10 mouse cellular contexts compared by ENCODE assay signal in the genomic region with DNA sequence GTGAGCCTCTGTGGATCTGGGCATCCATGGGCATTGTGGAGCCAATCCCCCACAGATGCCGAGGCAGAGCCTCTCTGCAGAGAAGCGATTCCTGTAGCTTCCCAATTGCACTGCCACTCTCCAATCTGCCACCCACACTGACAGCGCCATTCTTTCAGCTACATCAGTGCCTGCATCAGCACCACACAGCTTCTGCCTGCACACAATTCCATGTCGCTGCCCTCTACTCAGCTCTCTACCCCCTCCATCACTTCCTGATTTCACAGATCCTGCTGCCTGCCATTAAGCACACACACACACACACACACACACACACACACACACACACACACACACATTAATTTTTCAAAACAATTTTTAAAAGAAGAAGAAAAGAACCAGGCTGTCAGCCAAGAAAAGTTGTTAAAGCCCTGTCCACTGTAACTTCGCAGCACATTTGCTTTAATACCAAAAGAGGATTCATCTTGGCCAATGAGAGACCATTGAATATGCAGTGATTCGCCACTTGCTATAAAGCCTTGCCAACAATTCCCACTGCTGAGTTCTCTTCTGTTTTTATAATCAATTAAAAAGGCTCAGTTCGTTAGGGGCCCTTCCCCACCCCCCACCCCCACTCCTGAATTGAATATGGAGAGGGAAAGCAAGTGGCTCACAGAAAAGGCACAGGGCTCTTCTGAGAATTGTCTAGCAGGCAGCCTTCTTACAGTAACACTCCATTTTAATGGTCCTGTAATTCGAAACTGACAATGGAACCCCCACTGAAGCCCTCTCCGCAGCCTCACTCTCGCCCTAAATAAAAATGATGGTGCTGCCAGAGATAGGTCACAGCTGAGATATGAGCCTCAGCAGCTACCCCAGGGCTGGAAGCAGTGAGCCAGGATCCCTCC.
DNase-seq lines count a peak whose midpoint lies in the region; ATAC-seq and TF ChIP-seq lines count a peak whose summit lies in the region.
"Had no signal": no experiment of that assay in that cellular context is flagged by ENCODE, and none has a peak within 500 bp of the region (broad histone marks: within the 10 kb centered on the region; RNA-seq: fewer than 3 reads in every experiment).

No protein-coding gene starts in this region.

- H3K36me3 ChIP-seq in kidney, embryonic 14.5 days (ENCODE audit: control insufficient read depth, insufficient read depth, low read length) = no peaks in the 10 kb centered on the region
- no peaks in the 10 kb centered on the region for H3K36me3 ChIP-seq in embryonic facial prominence, embryonic 15.5 days
- H3K36me3 ChIP-seq in hindbrain, embryonic 13.5 days = no peaks in the 10 kb centered on the region
- H3K36me3 ChIP-seq in midbrain, embryonic 14.5 days (ENCODE audit: control insufficient read depth, insufficient read depth, low read length) = no peaks in the 10 kb centered on the region
- no peaks in the 10 kb centered on the region for H3K36me3 ChIP-seq in lung, postnatal 0 days (ENCODE audit: insufficient read depth, low read length)
- H3K36me3 ChIP-seq: liver, embryonic 15.5 days had no signal

- DNase-seq in kidney, adult 8-10 months = no peak
- peak; percentile 52 for DNase-seq in midbrain, embryonic 14.5 days
- no peak for DNase-seq in thymus, postnatal 14 days
- no peak for DNase-seq in lung, postnatal 0 days (ENCODE audit: low spot score)
- no peak for DNase-seq in gastrocnemius, postnatal 4 days (ENCODE audit: low spot score in 2 of 2)
- DNase-seq: heart, adult 2 months had no signal

- no peak overlapping the region for H3K4me3 ChIP-seq in kidney, embryonic 14.5 days (ENCODE audit: low read length)
- H3K4me3 ChIP-seq in embryonic facial prominence, embryonic 15.5 days (replicated peaks) = no peak overlapping the region
- H3K4me3 ChIP-seq in hindbrain, embryonic 13.5 days = no peak overlapping the region
- H3K4me3 ChIP-seq in midbrain, embryonic 14.5 days (replicated peaks; ENCODE audit: low read depth, low read length) = no peak overlapping the region
- H3K4me3 ChIP-seq in lung, postnatal 0 days (ENCODE audit: low read depth, low read length) = no peak overlapping the region
- H3K4me3 ChIP-seq: heart, adult 2 months; liver, embryonic 15.5 days had no signal

- no peak overlapping the region; the same call in 1 of the 2 replicates for H3K27ac ChIP-seq in kidney, embryonic 14.5 days (ENCODE audit: low read depth, low read length)
- H3K27ac ChIP-seq in embryonic facial prominence, embryonic 15.5 days (replicated peaks) = no peak overlapping the region
- peak overlapping the region; percentile 58 for H3K27ac ChIP-seq in hindbrain, embryonic 13.5 days
- H3K27ac ChIP-seq in midbrain, embryonic 14.5 days (replicated peaks; ENCODE audit: low read depth, low read length) = peak overlapping the region; percentile 46; the same call in 1 of the 2 replicates
- H3K27ac ChIP-seq in lung, postnatal 0 days (ENCODE audit: low read length) = no peak overlapping the region
- H3K27ac ChIP-seq: heart, adult 2 months; liver, embryonic 15.5 days had no signal

- H3K9ac ChIP-seq in kidney, embryonic 14.5 days (ENCODE audit: low read depth, low read length) = no peak overlapping the region
- H3K9ac ChIP-seq in embryonic facial prominence, embryonic 15.5 days = no peak overlapping the region
- H3K9ac ChIP-seq in hindbrain, embryonic 13.5 days = peak overlapping the region; percentile 58
- H3K9ac ChIP-seq in midbrain, embryonic 14.5 days (replicated peaks; ENCODE audit: low read length) = no peak overlapping the region
- H3K9ac ChIP-seq in lung, postnatal 0 days (replicated peaks; ENCODE audit: low read depth) = no peak overlapping the region
- H3K9ac ChIP-seq: liver, embryonic 15.5 days had no signal

- H3K4me2 ChIP-seq in kidney, embryonic 14.5 days (replicated peaks; ENCODE audit: low read depth, low read length) = 0 out of 2 replicates have a peak overlapping the region, but pooled peaks have one; percentile 0
- H3K4me2 ChIP-seq in embryonic facial prominence, embryonic 15.5 days (replicated peaks) = peak overlapping the region; percentile 12; the same call in 1 of the 2 replicates
- peak overlapping the region; percentile 28 for H3K4me2 ChIP-seq in hindbrain, embryonic 13.5 days
- peak overlapping the region; percentile 15; the same call in 1 of the 2 replicates for H3K4me2 ChIP-seq in midbrain, embryonic 14.5 days (ENCODE audit: low read length)
- H3K4me2 ChIP-seq in lung, postnatal 0 days (replicated peaks; ENCODE audit: low read depth, low read length) = no peak overlapping the region
- H3K4me2 ChIP-seq: liver, embryonic 15.5 days had no signal

- H3K4me1 ChIP-seq in kidney, embryonic 14.5 days (ENCODE audit: control insufficient read depth, insufficient read depth, low read length) = peaks cover 3% of the 10 kb centered on the region; the same call in 1 of the 2 replicates
- 0 out of 2 replicates have a peak, but pooled peaks cover 5% of the 10 kb centered on the region for H3K4me1 ChIP-seq in embryonic facial prominence, embryonic 15.5 days
- peaks cover 17% of the 10 kb centered on the region for H3K4me1 ChIP-seq in hindbrain, embryonic 13.5 days (replicated peaks)
- peaks cover 8% of the 10 kb centered on the region for H3K4me1 ChIP-seq in midbrain, embryonic 14.5 days (ENCODE audit: control insufficient read depth, insufficient read depth, low read length)
- no peaks in the 10 kb centered on the region for H3K4me1 ChIP-seq in lung, postnatal 0 days (ENCODE audit: insufficient read depth, low read depth, low read length)
- H3K4me1 ChIP-seq: liver, embryonic 15.5 days had no signal

- ATAC-seq in kidney, embryonic 14.5 days (ENCODE audit: low FRiP score, low TSS enrichment) = peak; percentile 85
- ATAC-seq in embryonic facial prominence, embryonic 15.5 days (ENCODE audit: insufficient number of reproducible peaks, low FRiP score, low TSS enrichment, low read depth) = no peak
- ATAC-seq in hindbrain, embryonic 13.5 days (ENCODE audit: low FRiP score) = peak; percentile 59; the same call in 1 of the 2 replicates
- no peak for ATAC-seq in midbrain, embryonic 14.5 days (ENCODE audit: low FRiP score, low TSS enrichment)
- no peak for ATAC-seq in lung, postnatal 0 days

- no peak for TF ChIP-seq CTCF in lung, postnatal 0 days (IDR thresholded peaks at IDR 0.05)

- no peaks in the 10 kb centered on the region for H3K9me3 ChIP-seq in kidney, embryonic 14.5 days (ENCODE audit: control insufficient read depth, low read length)
- H3K9me3 ChIP-seq in embryonic facial prominence, embryonic 15.5 days (replicated peaks) = no peaks in the 10 kb centered on the region
- H3K9me3 ChIP-seq in hindbrain, embryonic 13.5 days = no peaks in the 10 kb centered on the region
- no peaks in the 10 kb centered on the region for H3K9me3 ChIP-seq in midbrain, embryonic 14.5 days (ENCODE audit: control insufficient read depth, low read length)
- no peaks in the 10 kb centered on the region for H3K9me3 ChIP-seq in lung, postnatal 0 days (ENCODE audit: low read length)
- H3K9me3 ChIP-seq: liver, embryonic 15.5 days had no signal

- WGBS in kidney, embryonic 14.5 days = 21% methylated on average over 10 of the region's 10 CpGs
- WGBS in embryonic facial prominence, embryonic 15.5 days = 31% methylated on average over 10 of the region's 10 CpGs
- WGBS in hindbrain, embryonic 13.5 days = 21% methylated on average over 10 of the region's 10 CpGs
- 25% methylated on average over 10 of the region's 10 CpGs for WGBS in midbrain, embryonic 14.5 days
- WGBS in lung, postnatal 0 days = 26% methylated on average over 10 of the region's 10 CpGs

- TF ChIP-seq EP300 in lung, postnatal 0 days (IDR thresholded peaks at IDR 0.05) = no peak

- no peaks in the 10 kb centered on the region for H3K27me3 ChIP-seq in kidney, embryonic 14.5 days (ENCODE audit: control insufficient read depth, insufficient read depth, low read length)
- H3K27me3 ChIP-seq in embryonic facial prominence, embryonic 15.5 days = no peaks in the 10 kb centered on the region
- H3K27me3 ChIP-seq in hindbrain, embryonic 13.5 days = no peaks in the 10 kb centered on the region
- no peaks in the 10 kb centered on the region for H3K27me3 ChIP-seq in midbrain, embryonic 14.5 days (ENCODE audit: control insufficient read depth, insufficient read depth, low read length)
- H3K27me3 ChIP-seq in lung, postnatal 0 days (replicated peaks; ENCODE audit: insufficient read depth, low read length) = no peaks in the 10 kb centered on the region
- H3K27me3 ChIP-seq: liver, embryonic 15.5 days had no signal

Comparison
In these comparisons a context has a peak if more than half of its experiments do, and no peak if none do; other contexts are left out.
1. ATAC-seq: peak in kidney, embryonic 14.5 days (single experiment) and hindbrain, embryonic 13.5 days (single experiment); none in embryonic facial prominence, embryonic 15.5 days (single experiment), midbrain, embryonic 14.5 days (single experiment) and lung, postnatal 0 days (single experiment).
2. H3K27ac ChIP-seq: peak in hindbrain, embryonic 13.5 days (single experiment) and midbrain, embryonic 14.5 days (single experiment); none in kidney, embryonic 14.5 days (single experiment), embryonic facial prominence, embryonic 15.5 days (single experiment) and lung, postnatal 0 days (single experiment).